Mouse (Mus musculus): ENCODE measurements at regions not wholly inside any gene's neighbourhood (a gene's known extent, or its start where the extent isn't known, plus 50 kb on each side); places are given as distances from the start of the nearest gene placed in this dataset.

DNA sequence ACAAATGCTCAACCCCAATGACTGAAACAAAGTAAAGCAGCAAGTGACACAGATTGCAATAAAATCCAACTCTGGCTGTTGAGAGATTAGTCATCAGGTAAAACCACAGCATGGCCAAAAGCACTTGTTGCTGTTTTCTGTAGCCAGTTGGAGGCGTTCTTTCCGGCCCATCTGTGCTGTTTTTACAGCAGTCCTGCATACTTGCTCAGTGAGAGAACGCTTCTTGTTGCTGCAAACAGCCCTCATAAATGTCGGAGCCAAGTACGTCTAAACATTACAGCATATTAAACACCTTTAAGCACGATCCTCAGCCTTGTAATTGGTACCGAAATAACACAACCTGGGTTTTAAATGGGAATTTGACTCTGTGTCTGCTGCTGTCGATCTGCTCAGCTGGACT is 65.6 kb upstream of the Hs3st3a1 start:
- in situ Hi-C loops (cut with MboI, MseI): no loop called here

- in situ Hi-C loops (cut with MboI, MseI): no loop called here
These were observed 99.7 kb upstream of the Hs3st3a1 start for GRCm38 (mm10) chr11:64335456-64335855.

GRCm38 (mm10) chr11:64332406-64332805 is 102.7 kb upstream of the Hs3st3a1 start:
- in situ Hi-C loops (cut with MboI, MseI): no loop called here

DNA sequence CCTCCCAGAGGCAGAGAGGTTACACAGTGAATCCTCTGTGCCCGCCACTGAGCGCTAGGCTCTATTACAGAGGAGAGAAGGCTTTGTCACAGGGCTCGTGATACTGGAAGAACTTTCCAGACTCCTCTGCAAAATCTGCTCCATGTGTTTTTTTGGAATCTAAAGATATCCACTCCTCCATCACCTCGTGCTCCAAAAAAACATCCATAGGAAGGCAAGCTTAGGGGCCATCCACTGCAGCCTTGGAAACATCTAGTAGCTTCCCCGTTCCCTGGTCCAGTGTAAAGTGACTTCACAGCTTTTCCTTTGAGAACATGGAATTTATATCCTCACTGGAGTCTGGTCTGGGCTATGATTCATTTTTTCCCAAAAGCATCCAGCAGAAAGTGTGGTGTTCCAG is 103.3 kb upstream of the Hs3st3a1 start:
- in situ Hi-C loops (cut with MboI, MseI): no loop called here

DNA sequence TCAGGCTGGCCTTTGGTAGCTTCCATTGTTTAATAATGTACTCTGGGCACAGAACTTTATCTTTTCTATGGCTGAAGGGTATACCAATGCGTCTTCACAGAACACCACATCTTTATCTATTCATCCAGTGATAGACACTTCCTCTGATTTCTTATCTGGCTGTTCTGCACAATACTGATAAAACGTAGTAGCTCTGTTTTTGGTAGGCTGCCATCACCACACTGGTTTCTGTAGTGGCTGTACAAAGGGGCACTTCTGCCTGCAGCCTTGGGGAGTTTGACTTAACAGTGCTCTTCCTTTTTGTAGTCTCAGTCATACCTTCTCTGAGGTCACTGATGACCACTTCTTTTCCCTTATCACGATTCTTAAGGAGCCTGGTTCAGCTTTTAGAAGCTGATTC is 106.0 kb upstream of the Hs3st3a1 start:
- in situ Hi-C loops (cut with MboI, MseI): no loop called here

GRCm38 (mm10) chr11:64327771-64328170 is 107.4 kb upstream of the Hs3st3a1 start:
- in situ Hi-C loops (cut with MboI, MseI): no loop called here

DNA sequence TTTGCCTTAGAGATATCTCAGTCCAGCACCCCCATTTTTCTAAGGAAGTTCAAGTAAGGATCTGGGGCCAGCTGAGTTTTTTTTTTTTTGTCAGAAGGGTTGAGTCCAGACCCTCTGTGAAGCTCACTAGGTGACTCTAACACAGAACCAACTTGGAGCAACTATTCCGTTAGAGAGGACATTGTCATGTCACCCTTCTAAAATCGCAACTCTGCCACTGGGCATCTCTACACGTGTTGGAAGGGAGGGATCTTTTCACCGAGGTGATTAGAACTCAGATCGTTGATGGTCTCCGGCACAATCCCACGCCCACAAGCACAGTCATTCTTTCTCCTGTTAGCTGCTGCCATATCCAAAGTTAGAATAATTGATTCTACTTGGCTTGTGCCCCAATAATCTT is 108.5 kb upstream of the Hs3st3a1 start:
- in situ Hi-C loops (cut with MboI, MseI): no loop called here

DNA sequence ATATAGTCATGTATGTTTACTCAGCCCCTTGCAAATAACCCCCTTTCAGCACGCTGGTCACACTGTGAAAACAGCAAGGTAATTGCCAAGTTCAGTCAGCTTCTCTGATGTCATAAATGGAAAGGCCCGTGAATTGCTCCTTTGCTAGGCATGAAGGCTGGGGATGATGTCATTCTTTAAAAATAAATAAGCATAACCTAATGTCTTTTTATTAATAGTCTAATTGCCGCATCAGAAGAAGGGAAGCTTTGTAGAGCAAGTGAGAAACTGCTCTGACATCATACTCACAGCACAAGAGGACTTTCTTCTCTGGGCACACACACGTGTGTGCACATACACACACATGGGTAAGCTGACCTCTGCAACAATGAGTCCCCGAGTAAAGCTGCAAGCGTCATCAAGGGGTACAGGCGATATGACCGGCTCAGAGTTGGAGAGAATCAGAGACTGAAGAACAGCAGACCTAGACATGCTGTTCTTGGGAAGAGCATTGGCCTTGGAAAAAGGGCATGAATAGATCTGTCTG is 113.2 kb upstream of the Hs3st3a1 start:
- in situ Hi-C loops (cut with MboI, MseI): no loop called here

DNA sequence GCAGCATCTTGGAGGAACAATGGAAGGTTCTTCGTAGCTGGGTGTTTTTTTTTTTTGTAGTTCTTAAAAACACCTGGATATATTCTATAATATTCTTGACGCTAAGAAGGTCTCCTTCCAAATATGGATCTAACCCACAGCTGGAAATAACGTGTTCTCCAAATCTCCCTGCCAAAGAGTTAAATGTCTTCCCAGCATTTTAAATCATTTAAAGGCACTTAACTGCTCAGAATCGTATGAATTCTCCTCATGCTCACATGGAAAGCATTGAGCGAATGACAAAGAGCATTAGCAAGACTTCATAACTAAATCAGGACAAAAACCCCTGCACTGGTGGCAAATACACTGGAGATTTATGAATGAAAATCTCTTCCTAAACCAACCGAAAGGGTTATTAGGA is 117.7 kb upstream of the Hs3st3a1 start:
- in situ Hi-C loops (cut with MboI, MseI): no loop called here

DNA sequence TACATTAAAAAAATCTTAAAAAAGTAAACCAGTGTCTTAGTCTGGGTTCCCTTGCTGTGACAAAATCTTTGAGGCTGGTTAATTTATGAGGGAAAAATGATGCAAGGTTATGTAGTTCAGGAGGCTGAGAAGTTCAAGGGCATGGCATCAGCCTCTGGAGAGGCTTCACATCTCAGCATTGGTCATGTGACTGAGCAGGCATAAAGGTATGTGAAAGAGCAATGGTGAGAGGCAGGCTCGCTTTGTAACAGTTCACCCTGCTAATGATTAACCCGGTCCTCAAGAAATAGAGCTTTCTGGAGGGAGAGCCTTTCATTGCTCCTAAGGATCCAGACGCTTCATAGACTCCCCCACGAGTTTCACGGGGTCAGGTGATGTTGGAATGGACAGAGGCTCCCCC is 120.1 kb upstream of the Hs3st3a1 start:
- in situ Hi-C loops (cut with MboI, MseI): no loop called here

DNA sequence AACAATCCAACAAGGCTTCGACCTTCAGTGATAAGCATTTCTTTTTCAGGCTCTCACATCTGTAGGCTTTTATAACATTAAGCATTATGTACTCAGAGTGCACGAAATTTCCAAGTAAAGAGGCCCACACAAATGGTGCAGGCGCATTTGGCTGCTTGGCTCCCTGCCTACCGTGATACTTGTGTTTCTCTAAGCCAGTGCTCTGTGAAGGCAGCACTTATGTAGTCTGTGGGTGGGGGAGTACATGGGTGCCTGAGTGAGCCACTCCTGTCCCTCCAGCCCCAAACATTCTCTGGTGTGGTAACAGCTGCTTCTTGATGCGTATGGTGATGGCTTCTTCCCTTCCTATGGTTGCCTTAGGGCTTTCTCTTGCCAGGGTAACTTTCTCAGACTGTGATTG is 121.9 kb upstream of the Hs3st3a1 start:
- in situ Hi-C loops (cut with MboI, MseI): no loop called here

- in situ Hi-C loops (cut with MboI, MseI): no loop called here
These were observed 125.3 kb upstream of the Hs3st3a1 start for GRCm38 (mm10) chr11:64309881-64310280.

- in situ Hi-C loops (cut with MboI, MseI): loop anchor here (10.0 kb wide), 1 partner anchor 1797 kb away; no protein-coding TSS in a partner anchor
These were observed 137.3 kb upstream of the Hs3st3a1 start for GRCm38 (mm10) chr11:64297825-64298224.

- in situ Hi-C loops (cut with MboI, MseI): no loop called here
These were observed 146.9 kb upstream of the Hs3st3a1 start for GRCm38 (mm10) chr11:64288236-64288635.

DNA sequence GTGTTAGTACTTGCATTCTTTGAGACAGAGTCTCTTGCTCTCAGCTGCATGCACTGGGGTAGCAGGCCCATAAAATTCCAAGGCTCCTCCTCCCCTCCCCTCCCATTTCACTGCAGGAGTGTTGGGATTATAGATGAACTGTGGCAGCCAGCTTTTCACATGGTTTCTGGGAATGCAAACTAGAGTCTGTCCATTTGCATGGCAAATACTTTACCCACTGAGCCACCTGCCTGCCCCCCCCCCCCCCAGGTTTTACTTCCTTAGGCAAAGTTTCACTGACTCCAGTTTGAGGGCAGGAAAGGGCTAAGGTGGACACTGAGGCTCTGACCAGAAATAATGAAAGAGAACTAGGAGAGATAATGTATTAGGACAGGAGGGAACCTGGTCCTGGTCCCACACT is 147.6 kb upstream of the Hs3st3a1 start:
- in situ Hi-C loops (cut with MboI, MseI): no loop called here

- in situ Hi-C loops (cut with MboI, MseI): no loop called here
These were observed 153.4 kb upstream of the Hs3st3a1 start for GRCm38 (mm10) chr11:64281781-64282180.

DNA sequence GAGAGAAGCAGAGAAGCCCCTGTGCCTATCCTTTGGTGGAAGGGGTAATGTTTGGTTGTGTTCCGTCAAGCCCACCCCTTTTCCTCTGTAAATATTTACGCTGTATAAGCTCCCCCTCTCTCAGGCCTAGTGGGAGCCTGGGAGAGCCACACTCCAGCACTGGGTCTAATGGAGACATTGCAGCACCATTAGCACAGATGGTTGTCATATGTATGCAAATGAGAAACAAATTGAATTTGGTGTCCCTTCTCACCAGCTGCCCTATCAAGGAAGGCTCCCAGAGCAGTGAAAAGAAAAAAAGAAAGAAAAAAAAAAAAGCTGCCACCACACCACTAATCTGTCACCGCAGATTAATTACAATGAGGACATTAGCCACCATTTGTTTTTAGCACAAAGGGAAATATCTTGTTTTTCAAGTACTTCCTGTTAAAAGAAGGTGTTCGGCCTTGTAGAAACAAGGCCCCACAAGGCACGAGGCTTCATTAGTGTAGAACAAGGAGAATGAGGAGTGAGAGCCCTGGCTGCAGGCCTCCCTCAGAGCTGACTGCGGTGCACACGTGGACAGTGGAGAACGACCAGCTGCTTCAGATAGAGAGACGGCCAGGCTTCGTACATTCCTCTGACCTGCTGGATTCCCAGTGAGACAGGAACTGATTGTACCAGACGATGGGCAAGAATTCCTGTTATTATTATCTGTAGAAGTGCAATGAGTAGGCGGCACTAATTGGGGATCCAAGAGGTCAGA is 156.7 kb upstream of the Hs3st3a1 start:
- in situ Hi-C loops (cut with MboI, MseI): no loop called here

- in situ Hi-C loops (cut with MboI, MseI): no loop called here
These were observed 161.4 kb upstream of the Hs3st3a1 start for GRCm38 (mm10) chr11:64273726-64274125.

DNA sequence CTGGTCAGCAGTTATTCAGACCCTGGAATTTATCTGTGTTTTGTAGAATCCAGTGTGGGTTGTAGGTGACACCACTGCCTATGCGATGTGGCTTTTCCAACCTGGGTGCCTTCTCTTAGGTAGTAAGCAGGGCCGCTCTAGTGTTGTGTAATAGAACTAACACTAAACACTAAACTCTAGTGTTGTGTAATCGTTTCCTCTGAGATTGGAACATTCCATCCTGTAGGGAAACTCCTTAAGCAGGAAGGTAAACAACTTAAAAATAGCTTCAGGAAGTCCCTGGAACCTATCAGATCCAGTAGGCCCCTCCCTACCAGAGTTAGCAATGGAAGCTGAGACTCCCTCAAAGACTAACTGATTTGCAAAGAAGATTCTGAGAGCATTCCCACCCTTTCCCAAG is 161.9 kb upstream of the Hs3st3a1 start:
- in situ Hi-C loops (cut with MboI, MseI): no loop called here

DNA sequence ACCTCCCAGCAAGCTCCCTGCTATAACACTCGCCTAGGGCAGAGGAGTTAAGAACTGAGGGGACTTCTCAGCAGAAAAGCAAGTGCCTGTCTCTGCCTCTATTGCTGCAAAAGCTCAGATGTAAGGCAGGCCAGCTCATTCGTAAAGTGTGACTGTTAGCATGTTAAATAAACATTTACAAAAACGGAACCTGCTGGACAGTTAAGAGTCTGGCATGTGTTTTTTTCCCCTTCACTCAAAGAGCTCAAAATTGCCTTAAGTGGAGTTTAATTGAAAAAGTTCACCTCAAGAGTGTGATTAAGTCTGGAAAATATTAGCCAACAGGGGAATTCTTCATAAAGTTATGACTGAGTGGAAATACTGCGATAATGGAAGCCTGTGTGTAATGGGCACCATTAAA is 167.0 kb upstream of the Hs3st3a1 start:
- in situ Hi-C loops (cut with MboI, MseI): no loop called here

- in situ Hi-C loops (cut with MboI, MseI): no loop called here
These were observed 167.6 kb upstream of the Hs3st3a1 start for GRCm38 (mm10) chr11:64267547-64267946.

GRCm38 (mm10) chr11:64253517-64254385 is 174.5 kb upstream of the Cox10 start:
- in situ Hi-C loops (cut with MboI, MseI): no loop called here

DNA sequence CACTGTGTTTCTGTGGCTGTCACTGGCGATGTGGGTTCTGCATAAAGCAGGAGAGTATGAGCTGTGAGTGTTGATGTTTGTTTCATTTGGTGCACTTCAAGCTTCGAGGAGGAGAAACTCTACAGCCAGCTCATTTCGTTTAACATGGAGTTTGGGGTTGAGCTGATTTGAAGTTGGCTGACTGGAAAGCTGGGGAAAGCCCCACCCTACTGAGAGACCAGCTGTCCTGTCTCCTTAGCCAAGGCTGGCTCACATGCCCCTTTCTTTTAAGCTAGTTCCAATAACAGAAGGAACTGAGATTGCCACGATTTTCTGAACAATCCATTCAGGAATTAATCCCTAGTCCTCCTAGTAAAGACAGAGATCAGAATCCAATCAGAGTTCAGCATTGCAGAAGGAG is 157.6 kb upstream of the Cox10 start:
- in situ Hi-C loops (cut with MboI, MseI): no loop called here
